Mouse (Mus musculus) right cerebral cortex, adult 2 months (tissue): Measurements from ENCODE around the gene Echs1.
A peak's percentile ranks its signal among the peaks of the same experiment; 100 is the strongest.
"Not testable (repeated sequence)": the region's sequence is repeated elsewhere in the genome, so short reads cannot be mapped to it uniquely, and the experiment has no call there.

Experiments
- DNase-seq, 2 experiments: peaks; one replicate each; pipeline ENCODE4 v3.0.0; 2021 to 2022; ENCODE audit warnings: low spot score in 2 of 2

Gene Echs1

DNA sequence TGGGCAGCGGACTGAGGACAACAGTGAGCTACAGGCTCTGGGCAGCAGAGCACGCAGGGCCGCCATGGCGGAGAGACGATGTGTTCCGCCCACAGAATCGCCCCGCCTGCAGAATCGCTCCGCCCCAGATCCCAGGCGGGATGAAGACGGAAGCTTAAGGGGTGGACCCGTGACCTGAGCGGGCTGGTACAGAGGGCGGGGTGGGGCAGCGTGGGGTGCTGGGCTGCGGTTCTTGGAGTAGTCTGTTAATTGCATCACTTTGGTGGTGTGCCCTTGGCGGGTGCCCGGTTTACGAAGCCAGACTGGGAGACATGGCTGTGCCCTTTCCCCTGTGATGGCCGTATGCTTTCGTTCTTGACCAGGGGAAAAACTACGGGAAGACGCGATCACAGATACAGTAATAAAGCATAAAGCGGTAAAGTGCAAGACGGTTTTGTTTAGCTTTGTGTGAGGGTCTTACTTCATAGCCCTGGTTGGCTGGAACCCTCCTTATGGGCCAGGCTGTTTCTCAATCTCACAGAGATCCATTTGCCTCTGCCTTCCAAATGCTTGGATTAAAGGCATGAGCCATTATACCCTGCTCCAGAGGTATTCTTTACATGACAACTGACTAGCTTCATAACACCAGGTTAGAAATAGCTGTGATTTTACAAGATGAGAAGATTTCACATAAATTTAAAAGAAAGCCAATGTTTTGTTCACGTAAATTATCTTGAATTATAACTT lies at the start of gene Echs1:
Echs1 (minus strand) TSS at position 148 of the 726 bp plus-strand sequence.
- peak; percentile 82 to 85 for DNase-seq

DNA sequence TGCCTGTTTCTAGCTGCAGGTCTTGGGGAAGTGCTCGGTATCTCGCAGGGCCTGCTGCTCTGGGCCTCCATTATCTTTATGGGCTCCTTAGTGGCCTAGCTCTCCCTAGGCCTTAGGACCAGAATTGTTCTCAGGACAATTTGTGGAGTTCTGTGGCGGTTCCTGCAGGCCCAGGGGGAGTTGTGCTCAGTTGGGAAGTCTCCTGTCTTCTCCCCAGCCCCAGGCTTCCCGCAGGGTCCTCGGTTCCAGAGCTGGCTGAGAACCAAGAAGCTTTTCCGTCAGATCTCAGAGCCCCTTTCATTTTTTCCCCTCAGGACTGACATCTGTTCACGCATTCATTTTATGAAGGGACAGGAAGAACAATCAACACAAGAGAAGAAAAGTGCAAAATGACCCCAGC lies 48.4 kb upstream of the Echs1 start, which contains the start of gene Olfr522:
Olfr522 (minus strand) TSS at position 101 of the 400 bp plus-strand sequence.
- no peak for DNase-seq

DNA sequence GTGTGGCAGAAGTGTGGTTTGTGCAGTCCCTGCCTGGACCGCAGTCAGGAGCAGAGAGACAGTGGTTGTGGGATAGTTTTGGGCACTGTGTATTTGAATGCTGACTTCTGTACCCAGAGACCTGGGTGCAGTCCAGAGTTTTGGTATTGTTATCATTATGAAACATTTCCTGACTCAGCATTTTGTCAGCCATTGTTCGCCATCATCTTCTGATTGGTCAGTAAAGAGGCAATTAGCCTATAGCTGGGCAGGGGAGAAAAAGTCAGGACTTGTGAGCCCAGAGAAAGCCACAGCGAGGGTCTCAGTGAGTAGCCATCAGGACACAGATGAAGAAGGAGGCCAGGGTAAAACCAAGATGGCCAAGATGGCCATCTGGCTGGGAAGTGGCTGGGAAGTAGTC lies 44.1 kb upstream of the Echs1 start:
- DNase-seq: no peak

DNA sequence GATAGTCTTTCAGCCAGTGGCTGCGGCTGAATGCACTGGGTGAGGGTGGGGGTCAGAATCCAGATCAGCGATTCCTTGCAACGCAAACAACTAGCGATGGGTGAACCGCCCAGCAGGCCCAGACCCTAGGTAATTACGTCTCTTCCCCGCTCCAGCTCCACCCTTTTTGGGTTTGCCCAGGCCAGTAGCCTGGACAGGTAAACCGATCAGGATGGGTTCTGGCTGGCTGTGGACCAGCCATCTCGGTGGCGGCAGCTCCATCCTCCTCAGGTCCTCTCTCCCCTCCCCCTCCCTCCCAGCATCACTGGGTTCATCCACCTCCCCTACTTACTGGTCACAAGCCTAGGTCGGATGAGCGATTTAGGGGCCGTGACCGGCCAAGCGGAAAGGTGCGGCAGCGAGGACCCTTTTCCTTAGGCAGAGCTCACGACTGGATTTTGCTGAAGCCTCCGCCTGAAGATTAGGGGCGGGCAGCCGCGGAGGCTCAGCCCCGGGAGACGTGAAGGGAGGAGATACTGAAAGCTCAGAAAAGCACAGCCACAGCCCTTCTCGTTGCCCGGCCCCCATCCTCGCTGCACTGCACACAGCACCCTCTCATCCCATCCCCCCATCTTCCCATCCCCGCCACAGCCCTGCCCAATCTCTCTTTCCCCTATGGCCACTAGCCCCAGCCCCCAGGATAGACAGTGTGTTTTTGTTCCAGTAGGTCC lies 38.1 kb upstream of the Echs1 start, which contains the start of gene Sprn:
Sprn (minus strand) TSS at position 660 of the 710 bp plus-strand sequence.
- peak; percentile 77 to 81 for DNase-seq

DNA sequence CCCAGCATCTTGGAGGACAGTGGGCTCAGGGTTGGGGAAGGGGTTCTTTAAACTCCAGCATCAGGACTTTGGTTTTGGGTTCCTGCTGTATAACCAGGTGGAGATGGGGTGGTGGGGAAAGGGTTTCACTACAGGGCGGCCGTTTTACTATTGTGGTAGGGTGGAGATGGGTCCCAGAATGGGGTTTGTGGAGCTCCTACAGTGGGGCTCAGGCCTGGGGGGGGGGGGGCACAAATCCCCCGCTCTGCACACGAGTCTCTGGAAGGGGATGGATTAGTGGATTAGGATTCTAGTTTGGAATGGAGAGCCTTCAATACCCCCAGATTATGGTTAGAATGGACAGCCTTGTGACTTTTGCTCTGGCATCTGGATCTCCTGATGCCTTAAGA lies 37.5 kb upstream of the Echs1 start:
- no peak for DNase-seq

DNA sequence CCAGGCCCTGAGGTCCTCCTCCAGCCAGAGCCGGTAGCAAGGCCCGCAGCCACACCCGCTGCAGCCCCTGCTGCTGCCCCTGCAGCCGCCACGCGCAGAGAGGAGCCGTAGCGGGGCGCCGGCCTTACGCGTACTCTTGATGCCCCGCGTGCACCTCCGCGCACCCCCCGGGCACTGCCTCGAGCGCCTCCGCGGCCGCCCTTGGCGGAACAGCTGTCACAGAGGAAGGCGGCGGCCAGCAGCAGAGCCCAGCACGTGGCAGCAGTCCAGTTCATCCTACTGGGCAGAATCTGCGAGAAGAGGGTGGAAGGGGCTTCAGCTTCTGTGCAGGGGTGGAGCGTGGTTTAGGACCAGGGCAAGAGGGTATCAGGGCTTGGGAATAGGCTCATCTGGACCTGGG lies 37.1 kb upstream of the Echs1 start:
- peak in 1 of 2 experiments; percentile 62 for DNase-seq

DNA sequence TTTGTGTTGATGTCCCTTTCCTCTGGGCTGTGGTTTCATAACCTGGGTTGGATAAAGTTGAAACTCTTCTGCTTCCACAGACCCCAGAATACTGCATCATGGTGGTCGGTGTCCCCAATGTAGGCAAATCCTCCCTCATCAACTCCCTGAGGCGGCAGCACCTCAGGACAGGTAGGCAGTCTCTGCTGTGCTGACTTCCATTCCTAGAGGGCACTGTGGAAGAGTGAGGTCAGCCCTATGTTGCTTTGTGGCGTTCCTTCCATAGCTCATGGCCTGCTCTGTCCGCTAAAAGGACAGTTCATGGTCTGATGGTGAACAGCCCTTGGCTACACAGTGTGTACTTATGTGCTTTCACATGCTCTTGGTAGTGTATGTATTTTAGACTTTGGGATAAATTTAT lies 28.3 kb upstream of the Echs1 start:
- DNase-seq: no peak

DNA sequence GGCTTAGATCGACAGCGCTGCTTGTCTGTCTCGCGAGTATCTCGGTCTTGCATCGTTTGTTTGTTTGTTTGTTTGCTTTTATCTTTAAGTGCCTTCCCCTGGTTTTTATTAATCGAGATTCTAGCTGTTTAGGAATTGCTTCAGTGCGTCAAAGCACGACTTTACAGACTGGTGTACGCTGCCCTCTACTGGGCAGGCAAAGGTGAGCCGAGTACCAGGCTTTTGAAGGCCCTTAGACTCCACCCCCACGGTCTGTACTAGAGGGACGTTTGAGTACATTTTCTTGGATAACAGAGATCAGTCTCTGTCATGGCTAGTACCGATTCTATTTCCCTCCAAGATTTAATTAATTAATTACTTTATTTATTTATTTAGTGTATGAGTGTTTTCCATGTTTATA lies 25.1 kb upstream of the Echs1 start:
- DNase-seq: peak; percentile 59 to 66

DNA sequence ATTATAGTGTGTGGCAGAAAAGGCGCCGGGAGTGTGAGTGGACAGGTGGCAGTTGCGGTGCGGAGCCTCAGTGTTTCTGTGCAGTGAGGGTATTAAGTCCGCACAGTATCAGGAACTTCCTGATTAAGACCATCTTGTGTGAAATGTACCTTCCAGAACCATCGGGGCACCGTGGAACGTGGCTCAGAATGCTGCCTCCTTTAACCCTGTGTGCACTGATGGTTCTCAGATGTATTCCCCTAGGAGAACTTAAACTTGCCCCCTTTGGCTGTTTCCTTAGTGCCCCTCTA lies 21.7 kb upstream of the Echs1 start:
- DNase-seq: no peak

DNA sequence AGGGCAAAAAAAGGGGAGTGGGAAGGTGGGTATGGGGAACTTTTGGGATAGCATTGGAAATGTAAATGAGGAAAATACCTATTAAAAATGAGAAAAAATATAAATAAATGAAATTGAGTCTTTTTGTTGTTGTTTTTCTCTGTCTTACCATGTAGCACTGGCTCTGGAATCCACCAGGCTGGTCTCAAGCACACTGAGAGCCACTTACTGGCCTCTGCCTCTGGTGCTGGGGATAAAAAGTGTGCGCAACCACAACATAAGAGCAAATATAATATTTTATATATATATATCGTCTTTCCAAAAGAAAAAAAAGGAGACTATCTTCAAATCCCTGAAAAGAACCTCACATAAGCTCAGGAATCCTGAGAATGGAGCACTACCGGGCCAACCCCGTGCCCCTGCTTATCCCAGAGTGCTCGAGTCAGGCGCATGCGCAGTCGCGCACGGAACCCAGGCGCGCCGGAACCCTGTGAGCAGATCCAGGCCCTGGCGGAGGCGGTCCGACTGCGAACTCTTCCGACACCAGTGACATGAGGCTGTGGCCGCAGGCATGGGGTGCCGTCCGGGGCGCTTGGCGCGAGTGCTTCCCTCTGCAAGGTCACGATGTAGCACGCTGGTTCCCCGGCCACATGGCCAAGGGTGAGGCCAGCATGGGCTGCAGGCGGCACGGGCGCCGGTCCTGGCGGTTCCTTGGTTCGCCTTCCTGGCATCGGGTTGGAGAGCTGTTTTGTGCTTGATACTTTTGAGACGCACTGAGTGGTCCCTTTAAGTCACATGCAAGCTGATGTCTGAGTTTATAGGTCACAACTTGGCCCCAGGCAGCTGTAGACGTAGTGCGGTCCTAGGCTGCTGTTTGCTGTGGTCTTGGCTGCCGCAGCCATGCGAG lies 21.1 kb upstream of the Echs1 start, which contains the start of gene Mtg1:
Mtg1 (plus strand) TSS at position 430 of the 886 bp plus-strand sequence.
- peak; percentile 97 to 99 for DNase-seq

DNA sequence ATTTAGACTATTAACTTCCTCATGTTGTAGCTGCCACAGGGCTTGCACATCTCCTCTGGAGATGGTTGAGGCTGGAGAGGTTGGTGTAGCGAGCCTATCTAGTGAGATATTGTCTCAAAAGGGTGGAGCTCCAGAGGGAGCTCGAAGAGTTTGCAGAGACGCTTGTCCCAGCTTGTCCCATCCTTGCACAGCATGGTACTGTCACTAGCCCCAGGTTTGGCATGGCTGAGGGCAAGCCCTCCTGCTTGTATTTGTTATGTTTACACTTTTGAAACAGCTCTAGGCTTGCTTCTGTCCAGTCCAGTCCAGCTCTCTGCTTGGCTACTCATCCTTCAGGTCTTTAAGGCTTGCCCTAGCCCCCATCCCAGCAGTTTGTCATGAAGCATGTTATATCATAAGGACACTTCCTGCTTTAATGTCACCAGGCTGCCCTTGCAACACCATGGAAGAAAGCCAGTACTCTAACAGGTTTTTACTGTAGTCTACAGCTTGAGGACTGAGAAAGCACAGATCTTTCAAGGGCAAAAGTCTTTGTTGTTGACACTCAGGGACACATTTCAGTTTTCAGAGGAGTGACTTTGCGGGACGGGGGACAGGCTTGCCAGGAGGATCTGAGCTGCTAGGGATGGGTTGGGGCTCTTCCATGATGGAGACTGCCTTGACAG lies 19.0 kb upstream of the Echs1 start:
- no peak for DNase-seq

DNA sequence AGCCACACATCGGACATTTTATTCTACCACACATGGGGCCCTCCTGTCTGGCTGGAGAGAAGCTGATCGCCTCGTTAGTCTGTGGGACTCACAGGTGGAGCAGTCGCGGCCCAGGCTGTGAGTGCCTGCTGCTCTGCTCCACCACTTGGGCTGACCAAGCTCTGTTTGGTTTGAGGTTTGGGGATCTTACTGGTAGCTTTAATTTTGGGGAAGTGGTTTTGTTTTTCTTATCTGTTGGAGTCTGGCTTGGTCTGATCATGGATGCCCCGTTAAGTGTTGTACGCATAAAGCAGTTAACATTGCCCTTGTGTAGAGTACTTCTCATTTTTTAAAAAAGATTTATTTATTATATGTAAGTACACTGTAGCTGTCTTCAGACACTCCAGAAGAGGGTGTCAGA lies 17.8 kb upstream of the Echs1 start:
- not testable (repeated sequence) for DNase-seq

DNA sequence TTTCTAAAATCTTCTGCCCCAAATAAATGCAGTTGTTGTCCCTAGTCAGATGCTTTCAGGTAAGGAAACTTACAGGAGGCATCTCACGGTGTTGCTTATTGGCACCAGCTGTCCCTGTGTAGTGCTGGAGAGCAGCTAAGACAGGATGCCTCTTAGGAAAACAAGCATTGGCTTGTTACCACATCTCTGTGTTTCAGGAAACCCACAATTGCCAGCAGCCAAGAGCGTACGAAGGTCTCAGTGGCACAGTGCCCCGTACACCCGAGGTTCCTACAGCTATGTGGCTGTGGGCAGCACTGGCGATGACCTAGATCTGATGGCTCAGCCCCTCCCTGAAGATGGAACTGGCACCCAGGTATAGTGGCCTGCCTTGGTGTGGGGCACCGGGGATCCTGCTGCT lies 15.9 kb upstream of the Echs1 start:
- not testable (repeated sequence) for DNase-seq

DNA sequence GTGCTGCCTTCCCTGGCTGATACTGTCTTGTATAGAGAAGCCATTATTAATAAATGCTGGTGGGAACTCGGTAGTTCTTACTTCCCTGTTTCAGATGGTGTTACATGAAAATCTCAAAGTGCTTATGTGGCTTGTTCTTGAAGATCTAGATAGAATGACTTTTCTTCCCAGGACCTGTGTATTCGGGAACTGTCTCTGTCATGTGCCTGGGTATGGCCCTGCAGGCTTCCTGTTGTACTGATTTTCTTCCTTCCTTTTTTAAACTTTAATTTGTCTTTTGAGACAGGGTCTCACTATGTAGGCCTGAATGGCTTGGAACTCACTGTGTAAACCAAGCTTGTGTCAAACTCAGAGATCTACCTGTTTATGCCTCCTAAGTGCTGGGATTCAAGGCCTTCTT lies 11.6 kb upstream of the Echs1 start:
- no peak for DNase-seq

DNA sequence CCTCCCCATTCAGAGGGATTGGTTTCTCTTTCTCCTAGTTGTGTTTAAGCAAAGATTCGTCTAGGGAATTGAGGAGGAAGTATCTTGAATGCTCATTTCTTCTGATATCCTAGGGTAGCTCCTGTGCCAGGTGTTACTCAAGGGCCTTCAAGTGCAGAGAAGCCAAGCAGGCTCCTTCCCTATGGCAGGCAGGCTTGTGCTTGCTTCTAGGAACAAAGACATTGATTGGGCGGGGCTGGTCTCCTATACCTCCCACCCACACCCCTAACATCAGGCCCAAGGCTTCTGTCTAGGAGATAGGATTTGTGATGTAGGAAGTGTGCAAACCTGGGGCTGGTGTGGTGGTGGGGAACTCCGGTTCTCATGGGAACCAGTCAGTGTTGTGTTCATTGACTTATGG lies 10.7 kb upstream of the Echs1 start:
- no peak for DNase-seq

DNA sequence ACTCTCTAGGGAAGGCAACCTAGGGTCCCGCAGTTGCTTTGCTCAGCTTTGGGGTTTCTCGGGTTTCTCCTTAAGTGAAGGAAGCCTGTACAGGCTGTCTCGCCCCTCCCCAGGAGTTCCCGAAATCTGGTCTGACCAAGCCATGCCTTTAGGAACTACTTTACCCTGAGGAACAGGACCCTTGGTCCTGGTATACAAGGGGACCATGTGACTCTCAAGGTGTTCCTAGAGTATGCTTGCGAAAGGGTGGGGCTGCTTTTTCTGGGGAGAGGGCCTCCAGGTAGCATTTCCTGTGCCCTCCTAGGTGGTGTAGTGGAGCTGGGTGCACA lies 9.7 kb upstream of the Echs1 start:
- DNase-seq: no peak

DNA sequence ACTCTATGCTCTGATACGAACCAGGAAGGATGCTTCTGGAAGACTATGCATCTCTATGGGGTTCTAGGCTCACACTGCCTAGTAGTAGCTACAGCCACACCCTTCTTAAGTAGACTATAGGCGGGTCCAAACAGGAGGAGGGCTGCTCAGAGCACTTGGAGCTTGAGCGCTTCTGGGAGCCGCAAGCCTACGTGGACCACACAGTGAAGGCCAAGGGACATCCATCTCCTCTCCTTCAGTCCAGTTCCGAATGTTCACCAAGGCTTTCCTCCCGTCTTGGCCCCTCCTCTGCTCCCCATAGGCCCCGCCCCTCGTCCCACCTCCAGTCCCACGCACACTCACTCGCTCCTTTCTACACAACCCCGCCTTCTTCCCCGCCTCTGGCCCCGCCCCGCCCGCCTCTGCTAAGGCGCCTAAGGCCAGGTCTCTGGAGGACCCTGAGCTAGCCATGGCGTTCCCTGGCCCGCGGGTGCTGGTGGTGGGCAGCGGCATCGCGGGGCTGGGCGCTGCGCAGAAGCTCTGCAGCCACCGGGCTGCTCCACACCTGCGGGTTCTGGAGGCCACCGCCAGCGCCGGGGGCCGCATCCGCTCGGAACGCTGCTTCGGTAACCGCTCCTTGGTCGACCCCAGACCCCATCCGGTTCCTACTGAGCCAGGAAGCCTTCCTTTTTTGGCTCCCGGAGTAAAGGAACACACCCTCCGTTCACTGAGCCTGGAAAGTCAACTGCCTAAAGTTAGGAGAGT lies 9.2 kb upstream of the Echs1 start:
- DNase-seq: peak; percentile 84 to 85

DNA sequence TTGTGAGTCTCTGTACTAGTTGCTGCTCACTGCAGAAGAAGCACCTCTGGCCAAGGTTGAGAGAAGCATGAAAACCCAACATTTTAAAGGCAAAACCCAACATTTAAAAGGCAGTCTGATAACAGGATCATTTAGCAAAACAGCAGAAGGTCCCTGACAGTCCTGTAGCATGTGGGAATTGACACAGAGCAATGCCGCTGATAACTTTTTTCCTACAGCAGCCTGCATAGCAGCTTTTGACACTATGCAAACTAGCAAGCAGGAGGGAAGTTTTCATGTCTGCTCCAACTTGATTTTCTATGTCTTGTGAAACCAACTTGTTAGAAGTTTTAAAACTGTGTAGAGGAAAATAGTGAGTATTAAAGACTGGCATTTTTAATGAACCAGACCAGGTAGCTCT lies 8.1 kb upstream of the Echs1 start:
- no peak for DNase-seq

DNA sequence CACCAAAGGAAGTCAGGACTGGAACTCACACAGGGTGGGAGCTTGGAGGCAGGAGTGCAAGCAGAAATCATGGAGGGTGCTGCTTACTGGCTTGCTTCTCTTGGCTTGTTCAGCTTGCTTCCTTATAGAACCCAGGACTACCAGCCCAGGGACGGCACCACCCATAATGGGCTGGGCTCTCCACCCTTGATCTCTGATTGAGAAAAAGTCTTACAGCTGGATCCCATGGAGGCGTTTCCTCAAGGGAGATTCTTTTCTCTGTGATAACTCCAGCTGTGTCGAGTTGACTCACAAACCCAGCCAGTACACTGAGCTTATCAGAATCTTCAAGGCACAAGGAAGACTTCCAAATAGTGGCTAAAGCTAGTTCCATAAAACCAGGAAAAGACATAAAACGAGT lies 6.5 kb upstream of the Echs1 start:
- DNase-seq: no peak

DNA sequence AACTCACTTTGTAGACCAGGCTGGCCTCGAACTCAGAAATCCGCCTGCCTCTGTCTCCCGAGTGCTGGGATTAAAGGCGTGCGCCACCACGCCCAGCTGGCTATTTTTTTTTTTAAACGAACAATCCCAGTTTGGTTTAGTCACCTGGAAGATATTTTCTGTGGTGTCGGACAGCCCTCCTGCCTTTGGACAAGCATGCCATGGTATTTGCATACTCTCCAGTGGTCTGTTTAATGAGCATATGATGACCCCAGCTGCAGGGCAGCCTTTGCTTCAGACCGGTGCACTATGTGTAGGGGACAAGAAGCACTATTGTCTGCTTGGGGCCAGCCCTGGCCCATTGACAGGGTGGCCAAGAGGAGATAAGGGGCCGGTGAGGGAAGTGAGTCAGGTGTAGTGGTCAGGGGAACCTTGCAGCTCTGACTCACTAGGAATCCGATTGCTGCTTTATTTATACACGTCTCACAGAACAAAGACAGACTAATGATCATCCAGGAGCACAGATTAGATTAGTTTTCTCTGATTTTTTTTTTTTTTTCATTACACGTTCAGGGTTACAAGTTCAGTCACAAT lies 5.1 kb upstream of the Echs1 start:
- no peak for DNase-seq

DNA sequence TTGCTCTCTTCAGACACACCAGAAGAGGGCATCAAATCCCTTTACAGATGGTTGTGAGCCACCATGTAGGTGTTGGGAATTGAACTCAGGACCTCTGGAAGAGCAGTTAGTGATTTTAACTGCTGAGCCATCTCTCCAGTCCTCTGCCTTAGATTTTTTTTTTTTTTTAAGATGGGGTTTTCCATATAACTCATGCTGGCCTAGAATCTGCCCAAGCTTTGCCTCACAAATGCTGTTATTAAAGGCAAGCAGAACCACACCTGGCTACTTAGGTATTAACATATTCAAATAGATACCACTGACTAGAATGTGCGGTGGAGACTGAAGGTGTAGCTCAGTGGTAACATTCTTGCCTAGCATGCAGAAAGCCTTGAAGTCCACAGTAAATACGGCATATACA lies 4.2 kb upstream of the Echs1 start:
- no peak for DNase-seq
